Mouse (Mus musculus): ENCODE measurements around the gene Pvr. TPM values are rescaled to one million over a fixed set of nuclear protein-coding genes. Genes with fewer than 3 reads are reported as not detected.

Pvr gene
- polyA plus RNA-seq, 1 experiment: 13.0 TPM

DNA sequence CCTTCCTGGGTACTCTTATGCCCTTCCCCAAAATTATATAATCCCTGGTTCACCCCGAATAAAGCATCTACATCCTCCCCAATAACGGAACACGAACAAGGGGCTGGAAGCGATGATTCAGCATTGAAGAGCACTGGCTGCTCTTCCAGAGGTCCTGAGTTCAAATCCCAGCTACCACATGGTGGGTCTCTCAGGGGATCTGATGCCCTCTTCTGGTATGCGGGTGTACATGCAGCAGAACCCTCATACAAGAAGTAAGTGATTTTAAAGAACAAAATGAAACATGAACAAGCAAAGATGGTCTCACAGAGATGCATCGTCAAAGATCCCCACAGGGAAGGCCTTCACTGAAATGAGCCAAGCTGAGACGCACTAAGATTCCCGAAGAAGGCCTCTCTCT lies 40.2 kb downstream of the Pvr start:
- Histone ChIP-seq H3K4me1 (ENCODE audit: control insufficient read depth, insufficient read depth, low read length) (peaks cover 22% of the 10 kb centered on the region), H3K27ac (ENCODE audit: insufficient read depth, low read depth, low read length) (no peak overlapping the region), H3K4me3 (ENCODE audit: insufficient read depth, low read length) (no peak overlapping the region)
- peak; percentile 28; the same call in 1 of the 2 replicates for TF ChIP-seq CTCF (IDR thresholded peaks at IDR 0.05; ENCODE audit: low read depth, low read length)
- no peak for TF ChIP-seq POLR2A (IDR thresholded peaks at IDR 0.05; ENCODE audit: borderline replicate concordance, low read depth, low read length)

DNA sequence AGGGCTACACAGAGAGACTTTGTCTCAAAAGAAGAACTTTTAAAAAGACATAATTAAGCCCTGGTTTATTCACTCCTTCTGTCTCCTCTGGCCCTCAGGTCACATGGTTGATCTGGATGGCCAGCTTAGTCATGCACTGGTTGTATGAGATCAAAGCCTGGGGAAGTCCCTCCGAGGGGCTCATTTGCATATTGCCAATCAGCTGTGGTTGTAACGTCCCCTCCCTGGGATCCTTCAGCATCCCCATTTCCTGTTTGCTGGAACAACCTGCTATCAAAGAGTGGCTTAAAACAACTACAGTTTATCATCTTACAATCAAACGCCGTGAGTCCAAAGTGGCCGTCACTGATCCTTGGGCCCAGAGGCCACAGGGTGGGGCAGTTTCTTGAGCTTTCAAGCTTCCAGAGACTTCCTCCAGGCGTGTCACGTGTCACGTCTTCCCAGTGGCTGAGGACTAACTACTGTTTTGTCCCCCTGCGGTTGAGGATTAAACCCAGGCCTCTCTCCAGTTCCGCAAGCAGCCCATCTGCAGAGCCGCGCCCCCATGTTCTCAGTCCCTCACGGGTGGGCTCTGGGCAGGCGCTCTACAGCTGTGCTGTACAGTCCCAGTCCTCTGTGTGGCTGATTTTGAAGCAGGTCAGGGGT lies 44.1 kb downstream of the Pvr start:
- H3K4me1 ChIP-seq (ENCODE audit: control insufficient read depth, insufficient read depth, low read length): peaks cover 28% of the 10 kb centered on the region
- TF ChIP-seq CTCF (IDR thresholded peaks at IDR 0.05; ENCODE audit: low read depth, low read length): no peak
- TF ChIP-seq POLR2A (IDR thresholded peaks at IDR 0.05; ENCODE audit: borderline replicate concordance, low read depth, low read length): no peak; the same call in 1 of the 2 replicates
- peak overlapping the region; percentile 28; the same call in 1 of the 2 replicates for H3K4me3 ChIP-seq (ENCODE audit: insufficient read depth, low read length)
- H3K27ac ChIP-seq (ENCODE audit: insufficient read depth, low read depth, low read length): peak overlapping the region; percentile 98

DNA sequence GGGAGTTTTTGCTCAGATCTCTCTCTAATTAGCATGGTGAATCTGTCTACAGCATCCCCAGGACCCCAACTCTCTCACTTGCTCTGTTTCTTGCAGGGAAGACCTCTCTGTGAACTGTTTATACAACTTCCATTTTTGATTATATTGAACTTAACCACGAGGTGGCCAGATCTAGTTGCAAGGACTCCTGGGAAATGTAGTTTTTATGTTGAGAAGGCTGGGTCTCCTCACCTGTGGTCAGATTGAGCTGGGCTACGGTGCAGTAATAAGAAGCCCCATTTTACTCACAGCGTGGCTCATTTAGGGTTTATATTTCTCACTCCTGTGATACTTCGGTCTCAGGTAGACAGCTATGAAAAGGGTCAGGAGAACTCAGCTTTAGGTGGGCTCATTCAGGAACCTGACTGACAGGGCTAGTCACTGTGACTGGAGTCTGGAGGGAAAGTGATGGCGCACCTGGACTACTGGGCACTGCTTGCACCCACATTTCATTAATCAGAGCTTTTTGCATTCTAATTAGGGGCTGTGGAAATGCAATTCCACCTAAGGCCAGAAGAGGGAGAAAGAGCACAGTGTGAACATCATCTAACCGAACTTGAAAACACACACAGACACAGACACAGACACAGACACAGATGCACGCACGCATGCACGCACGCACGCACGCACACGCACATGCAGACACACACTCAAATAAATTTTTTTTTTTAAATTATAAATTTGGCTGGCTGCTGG lies 44.8 kb downstream of the Pvr start:
- TF ChIP-seq POLR2A (IDR thresholded peaks at IDR 0.05; ENCODE audit: borderline replicate concordance, low read depth, low read length): no peak
- peak; percentile 25; the same call in 1 of the 2 replicates for TF ChIP-seq CTCF (IDR thresholded peaks at IDR 0.05; ENCODE audit: low read depth, low read length)
- Histone ChIP-seq H3K4me3 (ENCODE audit: insufficient read depth, low read length) (peak overlapping the region; percentile 4; the same call in 1 of the 2 replicates), H3K27ac (ENCODE audit: insufficient read depth, low read depth, low read length) (peak overlapping the region; percentile 98), H3K4me1 (ENCODE audit: control insufficient read depth, insufficient read depth, low read length) (peaks cover 33% of the 10 kb centered on the region)

DNA sequence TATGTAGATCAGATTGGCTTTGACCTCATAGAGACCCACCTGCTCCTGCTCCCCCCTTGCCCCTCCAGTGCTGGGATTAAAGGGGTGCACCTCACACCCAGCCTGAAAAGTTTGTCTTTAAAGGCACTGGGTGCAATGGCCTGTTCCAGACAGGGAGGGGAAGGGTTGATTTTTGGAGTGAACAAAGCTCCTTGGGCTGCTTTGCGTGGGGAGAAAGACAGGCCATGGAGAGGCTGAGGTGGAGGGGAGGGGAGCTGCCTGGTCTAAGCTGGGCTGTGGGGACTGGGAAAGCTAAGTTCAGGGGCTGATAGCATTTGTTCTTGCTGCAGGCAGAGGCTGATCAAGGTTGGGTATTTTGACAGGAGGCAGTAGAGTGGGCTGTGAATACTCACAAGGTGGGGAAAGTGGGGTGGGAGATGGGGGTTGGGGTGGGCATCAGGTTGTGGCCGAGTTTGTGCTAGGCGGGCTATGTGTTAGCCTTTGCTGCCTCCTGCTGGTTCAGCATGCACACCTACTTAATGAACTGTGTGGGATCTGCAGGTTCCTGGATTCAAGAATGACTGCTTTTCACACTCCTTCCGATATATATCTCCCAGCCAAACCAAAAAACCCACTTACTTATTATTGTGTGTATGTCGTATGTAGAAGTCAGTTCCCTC lies 48.9 kb downstream of the Pvr start:
- peaks cover 35% of the 10 kb centered on the region for H3K4me1 ChIP-seq (ENCODE audit: control insufficient read depth, insufficient read depth, low read length)
- peak overlapping the region; percentile 85; the same call in 1 of the 2 replicates for H3K27ac ChIP-seq (ENCODE audit: insufficient read depth, low read depth, low read length)
- TF ChIP-seq POLR2A (IDR thresholded peaks at IDR 0.05; ENCODE audit: borderline replicate concordance, low read depth, low read length): no peak
- peak; percentile 97 for TF ChIP-seq CTCF (IDR thresholded peaks at IDR 0.05; ENCODE audit: low read depth, low read length)
- no peak overlapping the region for H3K4me3 ChIP-seq (ENCODE audit: insufficient read depth, low read length)

DNA sequence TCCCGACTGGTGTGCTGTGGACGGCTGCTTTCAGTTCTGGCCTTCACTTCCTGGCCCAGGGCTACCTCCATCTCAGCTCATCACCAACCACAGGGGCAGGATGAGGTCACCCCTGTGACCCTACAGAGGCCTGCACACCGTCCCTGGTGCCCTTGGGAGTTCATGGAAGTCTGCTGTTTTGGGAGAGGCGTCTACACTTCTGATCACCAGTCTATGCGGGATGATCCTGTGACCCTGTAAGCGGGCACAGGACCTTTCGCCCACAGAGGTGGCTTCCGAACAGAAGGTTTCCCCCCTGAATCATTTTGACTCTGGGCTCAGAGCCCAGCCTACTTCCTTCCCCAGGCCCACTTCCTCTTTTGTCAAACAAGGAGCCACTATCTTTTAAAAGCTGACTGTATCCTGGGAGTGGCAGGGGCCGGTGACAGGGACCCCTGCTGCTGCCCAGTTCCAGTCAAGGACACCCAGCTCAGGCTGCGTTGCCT lies 49.8 kb downstream of the Pvr start:
- Histone ChIP-seq H3K4me3 (ENCODE audit: insufficient read depth, low read length) (peak overlapping the region; percentile 36), H3K4me1 (ENCODE audit: control insufficient read depth, insufficient read depth, low read length) (peaks cover 32% of the 10 kb centered on the region), H3K27ac (ENCODE audit: insufficient read depth, low read depth, low read length) (peak overlapping the region; percentile 85)
- no peak for TF ChIP-seq POLR2A (IDR thresholded peaks at IDR 0.05; ENCODE audit: borderline replicate concordance, low read depth, low read length)
- TF ChIP-seq CTCF (IDR thresholded peaks at IDR 0.05; ENCODE audit: low read depth, low read length): no peak

DNA sequence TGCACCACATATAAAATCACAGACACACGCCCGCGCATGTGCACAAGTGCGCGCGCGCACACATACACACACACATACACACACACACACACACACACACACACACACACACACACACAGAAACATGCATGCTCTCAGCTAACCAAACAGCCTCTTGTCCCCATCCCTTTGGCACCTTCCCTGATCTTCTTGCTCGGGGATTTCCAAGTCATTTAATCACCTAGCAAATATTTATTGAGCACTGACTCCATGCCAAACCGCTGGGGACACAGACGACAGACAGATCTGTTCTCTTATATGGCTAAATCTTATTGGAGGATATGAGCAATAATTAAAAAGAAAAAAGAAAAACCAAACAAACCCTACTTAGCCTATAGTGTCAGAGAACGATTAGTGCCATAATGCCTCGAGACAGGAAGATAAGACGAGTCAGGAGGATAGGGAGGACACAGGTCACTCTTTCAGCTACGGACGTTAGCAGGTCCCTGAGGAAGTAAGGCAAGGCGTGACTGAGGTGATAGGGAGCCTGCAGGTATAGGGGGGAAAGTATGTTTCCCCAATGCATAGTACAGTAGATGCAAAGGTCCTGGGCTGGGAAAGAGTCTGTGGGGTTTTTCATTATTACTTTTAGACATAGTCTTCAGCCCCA lies 53.1 kb downstream of the Pvr start:
- no peak overlapping the region for H3K4me3 ChIP-seq (ENCODE audit: insufficient read depth, low read length)
- no peak overlapping the region for H3K27ac ChIP-seq (ENCODE audit: insufficient read depth, low read depth, low read length)
- H3K4me1 ChIP-seq (ENCODE audit: control insufficient read depth, insufficient read depth, low read length): peaks cover 25% of the 10 kb centered on the region
- TF ChIP-seq POLR2A (IDR thresholded peaks at IDR 0.05; ENCODE audit: borderline replicate concordance, low read depth, low read length) (no peak), CTCF (IDR thresholded peaks at IDR 0.05; ENCODE audit: low read depth, low read length) (no peak)

DNA sequence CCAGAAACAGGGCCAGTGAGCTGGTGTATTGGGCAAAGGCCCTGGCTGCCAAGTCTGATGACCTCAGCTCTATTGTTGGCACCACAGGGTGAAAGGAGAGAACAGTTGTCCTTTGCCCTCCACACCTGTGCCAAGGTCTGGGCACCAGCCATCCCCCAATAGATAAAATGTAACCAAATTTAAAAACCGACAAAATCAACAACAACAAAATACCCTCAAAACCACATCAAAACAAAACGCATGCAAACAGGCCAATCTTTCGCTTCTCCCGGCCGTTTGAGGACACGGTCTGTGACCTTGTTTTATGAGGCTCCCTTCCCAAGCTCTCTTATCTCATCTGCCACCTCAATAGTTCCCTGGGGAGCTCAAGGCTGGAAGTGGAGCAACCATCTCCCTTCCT lies 54.5 kb downstream of the Pvr start:
- Histone ChIP-seq H3K4me1 (ENCODE audit: control insufficient read depth, insufficient read depth, low read length) (peaks cover 19% of the 10 kb centered on the region), H3K4me3 (ENCODE audit: insufficient read depth, low read length) (no peak overlapping the region), H3K27ac (ENCODE audit: insufficient read depth, low read depth, low read length) (no peak overlapping the region)
- TF ChIP-seq POLR2A (IDR thresholded peaks at IDR 0.05; ENCODE audit: borderline replicate concordance, low read depth, low read length) (no peak), CTCF (IDR thresholded peaks at IDR 0.05; ENCODE audit: low read depth, low read length) (no peak)

DNA sequence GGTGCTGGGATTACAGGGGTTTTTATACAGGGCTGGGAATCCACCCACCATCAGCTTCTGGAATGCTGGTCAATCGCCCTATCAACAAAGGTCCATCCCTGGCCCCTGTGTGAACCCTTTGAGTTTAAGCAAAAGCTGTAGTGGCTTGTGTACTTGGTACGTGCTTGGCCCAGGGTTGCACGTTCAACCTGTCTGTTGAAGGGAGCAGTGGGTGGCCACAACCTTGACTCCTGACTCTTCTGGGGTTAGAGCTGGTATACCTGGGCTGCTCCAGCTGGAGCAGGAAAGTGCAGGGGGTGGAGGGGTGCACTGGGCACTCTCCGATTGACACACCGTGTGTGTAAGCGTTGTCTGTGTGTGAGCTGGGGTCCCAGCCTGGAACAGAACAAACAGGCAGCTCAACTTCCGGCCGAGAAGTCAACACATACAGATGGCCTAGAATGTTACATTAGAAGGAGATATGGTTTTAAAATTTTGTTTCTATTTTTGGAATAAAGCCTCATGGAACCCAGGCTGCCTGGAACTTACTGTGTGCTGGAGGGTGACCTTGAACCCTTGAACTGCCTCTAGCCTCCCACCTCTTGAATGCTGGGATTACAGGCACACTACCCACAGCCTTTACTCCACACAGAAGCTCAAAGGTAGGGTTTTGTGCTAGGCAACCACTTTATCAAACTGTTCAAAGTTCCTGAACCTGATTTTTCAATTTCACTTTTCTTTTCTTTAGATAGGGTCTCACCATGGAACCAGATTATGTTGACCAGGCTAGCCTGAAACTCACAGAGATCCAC lies 55.5 kb downstream of the Pvr start:
- Histone ChIP-seq H3K4me3 (ENCODE audit: insufficient read depth, low read length) (no peak overlapping the region), H3K4me1 (ENCODE audit: control insufficient read depth, insufficient read depth, low read length) (peaks cover 13% of the 10 kb centered on the region), H3K27ac (ENCODE audit: insufficient read depth, low read depth, low read length) (no peak overlapping the region)
- TF ChIP-seq POLR2A (IDR thresholded peaks at IDR 0.05; ENCODE audit: borderline replicate concordance, low read depth, low read length): no peak
- no peak for TF ChIP-seq CTCF (IDR thresholded peaks at IDR 0.05; ENCODE audit: low read depth, low read length)

DNA sequence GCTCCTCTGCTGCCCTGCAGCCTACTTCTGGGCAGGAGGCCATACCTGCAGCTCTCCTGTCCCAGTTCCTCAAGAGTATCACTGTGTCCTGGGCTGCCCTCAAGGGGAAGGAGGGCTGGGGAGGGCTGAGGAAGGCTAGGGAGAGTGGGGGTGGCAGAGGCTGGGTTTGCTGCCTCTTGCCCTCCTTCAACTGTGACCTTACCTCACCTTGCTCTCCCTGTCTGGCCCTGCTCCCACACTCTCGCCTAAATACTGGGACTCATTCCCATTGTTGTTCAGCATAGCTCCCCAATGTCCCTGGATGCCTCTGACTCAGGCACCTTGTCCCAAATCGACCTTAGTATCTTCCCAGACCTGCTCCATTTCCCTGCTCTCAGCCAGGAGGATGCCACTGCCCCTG lies 56.7 kb downstream of the Pvr start:
- Histone ChIP-seq H3K27ac (ENCODE audit: insufficient read depth, low read depth, low read length) (no peak overlapping the region), H3K4me1 (ENCODE audit: control insufficient read depth, insufficient read depth, low read length) (peaks cover 4% of the 10 kb centered on the region), H3K4me3 (ENCODE audit: insufficient read depth, low read length) (no peak overlapping the region)
- TF ChIP-seq CTCF (IDR thresholded peaks at IDR 0.05; ENCODE audit: low read depth, low read length) (no peak), POLR2A (IDR thresholded peaks at IDR 0.05; ENCODE audit: borderline replicate concordance, low read depth, low read length) (no peak)

Measured in bone marrow macrophage, adult 2 months (primary cell).